Mouse (Mus musculus) bone marrow macrophage, adult 2 months (primary cell): ENCODE data around the gene Bnip2. TPM values are rescaled to one million over a fixed set of nuclear protein-coding genes. Genes with fewer than 3 reads are reported as not detected.

Experiments
- H3K27ac ChIP-seq: 2 replicates; pipeline ENCODE4 v1.5.1; 2012; ENCODE audit warnings: low read depth, low read length; ENCODE audit not compliant: insufficient read depth
- H3K4me1 ChIP-seq: 2 replicates; pipeline ENCODE4 v1.6.1; 2012; ENCODE audit warnings: low read length; ENCODE audit not compliant: control insufficient read depth, insufficient read depth
- H3K4me3 ChIP-seq: 2 replicates; pipeline ENCODE4 v1.5.1; 2012; ENCODE audit warnings: mild to moderate bottlenecking, low read length, moderate library complexity; ENCODE audit not compliant: insufficient read depth
- CTCF ChIP-seq: IDR thresholded peaks from 2 replicates; pipeline ENCODE4 v1.5.1; 2012; ENCODE audit warnings: low read depth, mild to moderate bottlenecking, low read length, moderate library complexity
- POLR2A ChIP-seq: IDR thresholded peaks from 2 replicates; pipeline ENCODE4 v1.6.1; 2012; ENCODE audit warnings: mild to moderate bottlenecking, low read depth, low read length, borderline replicate concordance
- polyA plus RNA-seq: library from polyadenylated mRNA; stranded (reverse); fragments of >200 nt; gene quantifications from 2 replicates; pipeline ENCODE4 v1.2.4, GENCODE M21; 2012; ENCODE audit not compliant: missing spikeins, insufficient read depth, insufficient read length

Bnip2 gene
- polyA plus RNA-seq, 1 experiment, result 196 TPM

DNA sequence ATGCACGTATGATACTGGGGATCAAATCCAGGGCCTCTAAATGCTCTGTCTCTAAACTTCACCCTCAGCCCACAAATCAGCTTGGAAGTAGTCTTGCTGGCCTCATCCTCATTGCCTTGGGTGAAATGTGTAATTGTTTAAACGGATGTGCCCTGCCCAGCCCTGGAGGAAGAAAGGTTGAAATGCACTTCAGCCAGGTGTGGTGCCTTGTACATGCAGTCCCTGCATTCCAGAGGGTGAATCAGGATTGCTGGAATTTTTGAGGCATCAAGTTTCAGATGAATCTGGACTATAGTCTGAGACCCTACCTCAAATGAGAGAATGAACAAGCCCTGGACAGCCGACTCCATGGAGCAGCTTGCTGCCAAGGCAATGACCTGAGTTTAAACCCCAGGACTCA lies 58.6 kb downstream of the Bnip2 start:
- peaks cover 10% of the 10 kb centered on the region for H3K4me1 ChIP-seq
- no peak overlapping the region for H3K27ac ChIP-seq
- no peak overlapping the region for H3K4me3 ChIP-seq
- no peak for TF ChIP-seq CTCF
- no peak for TF ChIP-seq POLR2A

- H3K27ac ChIP-seq, result no peak overlapping the region
- H3K4me1 ChIP-seq, result peaks cover 10% of the 10 kb centered on the region
- H3K4me3 ChIP-seq, result no peak overlapping the region
- TF ChIP-seq CTCF, result no peak
- no peak for TF ChIP-seq POLR2A
Measured at GRCm38 (mm10) chr9:70048280-70048679, 59.0 kb downstream of the Bnip2 start.

DNA sequence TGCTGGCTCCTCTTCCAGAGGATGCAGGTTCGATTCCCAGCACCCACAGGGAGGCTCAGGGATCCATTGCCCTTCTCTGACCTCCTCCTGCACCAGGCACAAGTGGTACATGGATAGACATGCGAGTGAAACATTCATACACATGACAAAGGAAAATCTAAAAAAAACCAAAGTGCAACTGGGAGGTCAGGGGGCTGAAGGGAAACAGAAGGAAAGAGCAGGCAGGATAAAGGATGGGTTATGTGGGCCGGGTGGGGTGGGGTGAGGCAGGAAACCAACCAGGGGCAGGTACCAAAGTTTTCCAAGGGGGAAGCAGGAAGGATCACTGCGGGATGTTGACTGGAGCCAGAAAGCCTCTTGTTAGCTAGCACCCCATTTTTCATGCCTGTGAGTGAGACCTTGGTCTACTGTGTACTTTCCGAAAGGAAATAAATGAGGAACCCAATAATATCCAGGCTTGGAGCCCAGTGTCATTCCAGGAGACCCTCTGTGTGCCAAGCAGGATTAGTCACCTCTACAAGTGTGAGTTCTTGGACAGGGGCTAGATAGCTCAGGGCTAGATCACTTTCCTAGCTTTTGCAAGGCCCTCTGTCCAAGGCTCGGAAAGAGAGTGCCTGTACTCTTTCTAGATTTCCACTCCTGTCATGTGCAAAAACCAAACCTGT lies 59.6 kb downstream of the Bnip2 start:
- no peak overlapping the region for H3K27ac ChIP-seq

GRCm38 (mm10) chr9:70049416-70049783 lies 60.1 kb downstream of the Bnip2 start:
- TF ChIP-seq POLR2A (no peak), CTCF (no peak)
- Histone ChIP-seq H3K27ac (no peak overlapping the region), H3K4me3 (no peak overlapping the region), H3K4me1 (peaks cover 10% of the 10 kb centered on the region)

More for the DNA sequence above, 59.6 kb downstream of the Bnip2 start:
- Histone ChIP-seq H3K4me1 (peaks cover 10% of the 10 kb centered on the region), H3K4me3 (no peak overlapping the region)
- TF ChIP-seq CTCF (no peak), POLR2A (no peak)

GRCm38 (mm10) chr9:70049839-70050238 lies 60.6 kb downstream of the Bnip2 start:
- Histone ChIP-seq H3K27ac (no peak overlapping the region), H3K4me1 (peaks cover 10% of the 10 kb centered on the region), H3K4me3 (no peak overlapping the region)
- TF ChIP-seq POLR2A (no peak), CTCF (no peak)

- no peak overlapping the region for H3K4me3 ChIP-seq
- peaks cover 10% of the 10 kb centered on the region for H3K4me1 ChIP-seq
- no peak for TF ChIP-seq POLR2A
- no peak for TF ChIP-seq CTCF
- no peak overlapping the region for H3K27ac ChIP-seq
Measured at GRCm38 (mm10) chr9:70052730-70053129, 63.5 kb downstream of the Bnip2 start.

DNA sequence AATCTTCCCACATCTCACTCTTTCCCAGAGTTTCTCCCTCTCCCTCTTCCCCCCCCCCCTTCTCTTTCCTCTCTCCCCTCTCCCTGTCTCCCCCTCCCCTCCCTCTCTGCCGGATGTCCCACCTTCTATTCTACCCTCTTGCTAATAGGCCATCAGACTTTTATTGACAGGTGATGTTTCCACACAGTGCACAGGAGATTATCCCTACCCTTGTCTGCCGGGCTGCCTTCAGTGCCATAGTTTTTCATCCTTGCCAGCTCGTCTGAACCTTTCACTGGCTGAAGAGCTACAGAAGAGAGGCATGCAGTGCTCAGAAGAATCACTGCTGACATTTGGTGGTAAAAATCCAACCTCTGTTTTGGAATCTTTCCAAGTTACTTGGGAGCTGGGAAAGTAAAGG lies 64.1 kb downstream of the Bnip2 start:
- Histone ChIP-seq H3K4me3 (no peak overlapping the region), H3K27ac (no peak overlapping the region), H3K4me1 (peaks cover 10% of the 10 kb centered on the region)
- TF ChIP-seq CTCF, result no peak
- no peak for TF ChIP-seq POLR2A

Other genes with a start within 250 kb of the Bnip2 start
- not detected in 2 replicates for gene Foxb1, start 228.5 kb upstream of the Bnip2 start, polyA plus RNA-seq
- 93.9 and 104 TPM in 2 replicates for gene Gtf2a2, start 23.1 kb downstream of the Bnip2 start, polyA plus RNA-seq
- gene Gcnt3, start 48.6 kb downstream of the Bnip2 start, polyA plus RNA-seq, result not detected in 2 replicates
- 0.21 TPM in 1 of 2 replicates, not detected in the other for gene Fam81a, start 153.1 kb downstream of the Bnip2 start, polyA plus RNA-seq
- gene Myo1e, start 217.9 kb downstream of the Bnip2 start, polyA plus RNA-seq, result 78.8 and 86.6 TPM in 2 replicates